Mouse (Mus musculus): ENCODE measurements at regions not wholly inside any gene's neighbourhood (a gene's known extent, or its start where the extent isn't known, plus 50 kb on each side); places are given as distances from the start of the nearest gene placed in this dataset.

GRCm38 (mm10) chr15:31841519-31841918 lies 239.9 kb downstream of the Fam173b start:
- DNase-seq (ENCODE audit: low read depth, low spot score), result no peak

GRCm38 (mm10) chr15:31854764-31855163 lies 253.1 kb downstream of the Fam173b start:
- DNase-seq (ENCODE audit: low read depth, low spot score), result no peak

- no peak for DNase-seq (ENCODE audit: low read depth, low spot score)
These were observed 253.5 kb downstream of the Fam173b start for GRCm38 (mm10) chr15:31855188-31855587.

GRCm38 (mm10) chr15:31869100-31869499 lies 267.4 kb downstream of the Fam173b start:
- DNase-seq (ENCODE audit: low read depth, low spot score), result no peak

- no peak for DNase-seq (ENCODE audit: low read depth, low spot score)
These were observed 268.2 kb downstream of the Fam173b start for GRCm38 (mm10) chr15:31869673-31870417.

GRCm38 (mm10) chr15:31875436-31875835 lies 273.8 kb downstream of the Fam173b start:
- no peak for DNase-seq (ENCODE audit: low read depth, low spot score)

- DNase-seq (ENCODE audit: low read depth, low spot score), result no peak
These were observed 278.8 kb downstream of the Fam173b start for GRCm38 (mm10) chr15:31880479-31880878.

- DNase-seq (ENCODE audit: low read depth, low spot score), result no peak
These were observed 280.7 kb downstream of the Fam173b start for GRCm38 (mm10) chr15:31882331-31882730.

GRCm38 (mm10) chr15:31883516-31883915 lies 281.9 kb downstream of the Fam173b start:
- DNase-seq (ENCODE audit: low read depth, low spot score), result no peak

GRCm38 (mm10) chr15:31898904-31899650 lies 278.0 kb upstream of the Tas2r119 start:
- no peak for DNase-seq (ENCODE audit: low read depth, low spot score)

GRCm38 (mm10) chr15:31900325-31900724 lies 276.8 kb upstream of the Tas2r119 start:
- DNase-seq (ENCODE audit: low read depth, low spot score), result no peak

GRCm38 (mm10) chr15:31908432-31908831 lies 268.7 kb upstream of the Tas2r119 start:
- no peak for DNase-seq (ENCODE audit: low read depth, low spot score)

- no peak for DNase-seq (ENCODE audit: low read depth, low spot score)
These were observed 265.1 kb upstream of the Tas2r119 start for GRCm38 (mm10) chr15:31911978-31912377.

- DNase-seq (ENCODE audit: low read depth, low spot score), result no peak
These were observed 255.6 kb upstream of the Tas2r119 start for GRCm38 (mm10) chr15:31921485-31921884.

GRCm38 (mm10) chr15:31960301-31960700 lies 216.8 kb upstream of the Tas2r119 start:
- no peak for DNase-seq (ENCODE audit: low read depth, low spot score)

GRCm38 (mm10) chr15:31961963-31962362 lies 215.1 kb upstream of the Tas2r119 start:
- no peak for DNase-seq (ENCODE audit: low read depth, low spot score)

GRCm38 (mm10) chr15:31964911-31965310 lies 212.2 kb upstream of the Tas2r119 start:
- DNase-seq (ENCODE audit: low read depth, low spot score), result no peak

GRCm38 (mm10) chr15:31965542-31965941 lies 211.5 kb upstream of the Tas2r119 start:
- no peak for DNase-seq (ENCODE audit: low read depth, low spot score)

GRCm38 (mm10) chr15:31972891-31973290 lies 204.2 kb upstream of the Tas2r119 start:
- DNase-seq (ENCODE audit: low read depth, low spot score), result no peak

- DNase-seq (ENCODE audit: low read depth, low spot score), result no peak
These were observed 203.2 kb upstream of the Tas2r119 start for GRCm38 (mm10) chr15:31973889-31974288.

- no peak for DNase-seq (ENCODE audit: low read depth, low spot score)
These were observed 200.6 kb upstream of the Tas2r119 start for GRCm38 (mm10) chr15:31976461-31976860.

- no peak for DNase-seq (ENCODE audit: low read depth, low spot score)
These were observed 199.5 kb upstream of the Tas2r119 start for GRCm38 (mm10) chr15:31977563-31977962.

- peak; percentile 7 for DNase-seq (ENCODE audit: low read depth, low spot score)
These were observed 197.1 kb upstream of the Tas2r119 start for GRCm38 (mm10) chr15:31979961-31980360.
